Mouse (Mus musculus): ENCODE results near the gene Ankrd44. TPM values are rescaled to one million over a fixed set of nuclear protein-coding genes. Genes with fewer than 3 reads are reported as not detected.

The Ankrd44 gene
- total and polyA plus RNA-seq, 3 experiments: 10.2 to 10.7 (median 10.2) TPM

GRCm38 (mm10) chr1:54707036-54707887 lies 218.9 kb downstream of the Ankrd44 start:
- DNase-seq: no peak
- TF ChIP-seq CTCF (IDR thresholded peaks at IDR 0.05) (no peak), EP300 (IDR thresholded peaks at IDR 0.05; ENCODE audit: insufficient read depth, low read depth, low read length) (no peak), POLR2A (IDR thresholded peaks at IDR 0.05; ENCODE audit: insufficient read depth, low read depth, low read length) (no peak)
- H3K27ac ChIP-seq: no peak overlapping the region
- H3K4me1 ChIP-seq (ENCODE audit: control insufficient read depth, insufficient read depth, low read length): peaks cover 9% of the 10 kb centered on the region
- no peaks in the 10 kb centered on the region for H3K79me2 ChIP-seq (replicated peaks; ENCODE audit: control insufficient read depth, insufficient read depth, low read length)
- WGBS: 66% methylated on average over 10 of the region's 10 CpGs
- intact Hi-C loops (cut with DNase I): no loop called here
- H3K27me3 ChIP-seq (ENCODE audit: control insufficient read depth, insufficient read depth, low read length): no peaks in the 10 kb centered on the region
- H3K9ac ChIP-seq (ENCODE audit: low read depth, low read length): no peak overlapping the region
- no peak overlapping the region for H3K4me3 ChIP-seq
- H3K36me3 ChIP-seq (ENCODE audit: control insufficient read depth, insufficient read depth, low read length): peaks cover 18% of the 10 kb centered on the region

- no peak for DNase-seq
- no peak for TF ChIP-seq POLR2A (IDR thresholded peaks at IDR 0.05; ENCODE audit: insufficient read depth, low read depth, low read length)
- peak; percentile 85 for TF ChIP-seq CTCF (IDR thresholded peaks at IDR 0.05)
- Histone ChIP-seq H3K4me3 (no peak overlapping the region), H3K27me3 (ENCODE audit: control insufficient read depth, insufficient read depth, low read length) (no peaks in the 10 kb centered on the region), H3K27ac (no peak overlapping the region), H3K4me1 (ENCODE audit: control insufficient read depth, insufficient read depth, low read length) (peaks cover 9% of the 10 kb centered on the region), H3K36me3 (ENCODE audit: control insufficient read depth, insufficient read depth, low read length) (peaks cover 17% of the 10 kb centered on the region), H3K9ac (ENCODE audit: low read depth, low read length) (no peak overlapping the region), H3K79me2 (replicated peaks; ENCODE audit: control insufficient read depth, insufficient read depth, low read length) (no peaks in the 10 kb centered on the region)
- 30% methylated on average over 3 of the region's 3 CpGs for WGBS
- intact Hi-C loops (cut with DNase I): no loop called here
Observed at GRCm38 (mm10) chr1:54706621-54707020, 219.6 kb downstream of the Ankrd44 start.

DNA sequence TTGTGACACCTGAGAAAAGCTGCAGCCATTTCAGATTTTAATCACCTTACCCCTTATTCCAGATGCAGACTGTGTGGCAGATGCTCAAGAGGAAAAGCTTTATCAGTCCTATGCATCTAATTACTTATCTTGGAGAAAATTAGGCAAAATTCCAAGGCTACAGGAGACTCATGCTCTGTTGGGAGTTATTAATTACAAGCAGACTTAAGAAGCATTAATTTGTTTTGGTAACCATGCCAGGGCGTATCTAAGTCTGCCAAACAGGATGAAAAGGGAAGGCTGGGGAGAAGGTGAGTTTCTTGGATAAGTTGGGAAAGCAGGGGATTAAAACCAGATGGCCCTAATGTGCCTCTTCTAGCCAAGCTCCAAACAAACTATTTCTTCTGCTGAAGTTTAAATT lies 222.7 kb downstream of the Ankrd44 start:
- Histone ChIP-seq H3K36me3 (ENCODE audit: control insufficient read depth, insufficient read depth, low read length) (peaks cover 10% of the 10 kb centered on the region), H3K79me2 (replicated peaks; ENCODE audit: control insufficient read depth, insufficient read depth, low read length) (no peaks in the 10 kb centered on the region), H3K4me1 (ENCODE audit: control insufficient read depth, insufficient read depth, low read length) (peaks cover 5% of the 10 kb centered on the region), H3K9ac (ENCODE audit: low read depth, low read length) (no peak overlapping the region), H3K27ac (peak overlapping the region; percentile 36), H3K27me3 (ENCODE audit: control insufficient read depth, insufficient read depth, low read length) (no peaks in the 10 kb centered on the region), H3K4me3 (no peak overlapping the region)
- intact Hi-C loops (cut with DNase I): loop anchor here (1.0 kb wide), 2 partner anchors 20 to 37 kb away; no protein-coding TSS in a partner anchor
- WGBS: 49% methylated on average over 1 of the region's 1 CpGs
- no peak for DNase-seq
- TF ChIP-seq CTCF (IDR thresholded peaks at IDR 0.05): no peak
- TF ChIP-seq POLR2A (IDR thresholded peaks at IDR 0.05; ENCODE audit: insufficient read depth, low read depth, low read length): no peak
- no peak for TF ChIP-seq EP300 (IDR thresholded peaks at IDR 0.05; ENCODE audit: insufficient read depth, low read depth, low read length)

DNA sequence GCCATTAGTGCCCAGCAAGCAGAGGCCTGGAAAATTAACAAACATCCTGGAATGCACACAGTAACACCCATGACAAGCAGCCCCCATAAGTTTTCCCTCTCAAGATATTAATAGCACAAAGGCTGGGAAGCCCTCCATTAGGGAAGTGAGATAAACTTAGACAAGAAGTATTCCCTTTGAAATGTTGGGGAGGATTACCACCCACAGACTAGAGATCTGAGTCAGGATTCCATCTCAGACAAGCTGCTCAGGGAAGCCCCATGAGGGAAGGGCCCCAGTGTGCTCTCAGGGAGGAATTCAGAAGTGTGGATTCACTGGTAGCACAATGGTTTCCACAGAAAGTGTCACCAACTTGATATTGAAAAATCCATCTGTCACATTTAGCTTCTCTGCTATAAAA lies 223.3 kb downstream of the Ankrd44 start:
- H3K27me3 ChIP-seq (ENCODE audit: control insufficient read depth, insufficient read depth, low read length): no peaks in the 10 kb centered on the region
- H3K79me2 ChIP-seq (replicated peaks; ENCODE audit: control insufficient read depth, insufficient read depth, low read length): no peaks in the 10 kb centered on the region
- H3K36me3 ChIP-seq (ENCODE audit: control insufficient read depth, insufficient read depth, low read length): peaks cover 10% of the 10 kb centered on the region
- peak overlapping the region; percentile 36 for H3K27ac ChIP-seq
- H3K9ac ChIP-seq (ENCODE audit: low read depth, low read length): no peak overlapping the region
- no peak overlapping the region for H3K4me3 ChIP-seq
- DNase-seq: no peak
- intact Hi-C loops (cut with DNase I): loop anchor here (1.0 kb wide), 2 partner anchors 20 to 37 kb away; no protein-coding TSS in a partner anchor
- peaks cover 5% of the 10 kb centered on the region for H3K4me1 ChIP-seq (ENCODE audit: control insufficient read depth, insufficient read depth, low read length)
- TF ChIP-seq CTCF (IDR thresholded peaks at IDR 0.05): no peak
- TF ChIP-seq EP300 (IDR thresholded peaks at IDR 0.05; ENCODE audit: insufficient read depth, low read depth, low read length): no peak
- TF ChIP-seq POLR2A (IDR thresholded peaks at IDR 0.05; ENCODE audit: insufficient read depth, low read depth, low read length): no peak

DNA sequence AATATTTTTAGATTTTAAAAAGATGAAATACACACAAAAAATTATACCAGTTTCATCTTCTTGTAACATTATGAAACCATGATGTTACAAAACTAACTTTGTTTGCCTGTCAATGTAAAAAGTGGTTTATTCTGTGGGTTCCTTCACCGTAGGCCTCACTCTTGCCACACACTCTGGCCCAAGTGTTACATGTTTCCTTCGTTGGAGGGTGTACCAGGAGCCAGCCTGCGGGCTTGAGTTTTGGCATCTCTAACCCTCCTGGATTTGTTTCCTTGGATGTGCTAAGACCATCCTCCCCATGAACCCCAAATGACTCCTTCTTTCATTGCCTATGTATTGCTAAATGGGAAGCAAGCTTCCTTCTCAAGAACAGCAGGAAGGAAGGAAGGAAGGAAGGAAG lies 230.8 kb downstream of the Ankrd44 start:
- no peak overlapping the region for H3K4me3 ChIP-seq
- peaks cover 9% of the 10 kb centered on the region for H3K36me3 ChIP-seq (ENCODE audit: control insufficient read depth, insufficient read depth, low read length)
- no peak for DNase-seq
- no peak for TF ChIP-seq CTCF (IDR thresholded peaks at IDR 0.05)
- no peak for TF ChIP-seq EP300 (IDR thresholded peaks at IDR 0.05; ENCODE audit: insufficient read depth, low read depth, low read length)
- no peak for TF ChIP-seq POLR2A (IDR thresholded peaks at IDR 0.05; ENCODE audit: insufficient read depth, low read depth, low read length)
- WGBS: 93% methylated on average over 3 of the region's 3 CpGs
- H3K27ac ChIP-seq: no peak overlapping the region
- no peak overlapping the region for H3K9ac ChIP-seq (ENCODE audit: low read depth, low read length)
- H3K4me1 ChIP-seq (ENCODE audit: control insufficient read depth, insufficient read depth, low read length): peaks cover 10% of the 10 kb centered on the region
- H3K79me2 ChIP-seq (replicated peaks; ENCODE audit: control insufficient read depth, insufficient read depth, low read length): no peaks in the 10 kb centered on the region
- no peaks in the 10 kb centered on the region for H3K27me3 ChIP-seq (ENCODE audit: control insufficient read depth, insufficient read depth, low read length)
- intact Hi-C loops (cut with DNase I): no loop called here

- no peak for TF ChIP-seq POLR2A (IDR thresholded peaks at IDR 0.05; ENCODE audit: insufficient read depth, low read depth, low read length)
- no peak for TF ChIP-seq CTCF (IDR thresholded peaks at IDR 0.05)
- no peak for TF ChIP-seq EP300 (IDR thresholded peaks at IDR 0.05; ENCODE audit: insufficient read depth, low read depth, low read length)
Observed at GRCm38 (mm10) chr1:54691824-54692223, 234.4 kb downstream of the Ankrd44 start.

More at GRCm38 (mm10) chr1:54691824-54692223, 234.4 kb downstream of the Ankrd44 start:
- Histone ChIP-seq H3K79me2 (replicated peaks; ENCODE audit: control insufficient read depth, insufficient read depth, low read length) (no peaks in the 10 kb centered on the region), H3K4me1 (ENCODE audit: control insufficient read depth, insufficient read depth, low read length) (peaks cover 15% of the 10 kb centered on the region), H3K27me3 (ENCODE audit: control insufficient read depth, insufficient read depth, low read length) (no peaks in the 10 kb centered on the region), H3K27ac (peak overlapping the region; percentile 64), H3K36me3 (ENCODE audit: control insufficient read depth, insufficient read depth, low read length) (peaks cover 12% of the 10 kb centered on the region), H3K9ac (ENCODE audit: low read depth, low read length) (no peak overlapping the region), H3K4me3 (no peak overlapping the region)
- intact Hi-C loops (cut with DNase I): no loop called here
- no peak for DNase-seq

Data from heart, adult 2 months (tissue).